Mouse (Mus musculus) liver, postnatal 0 days (tissue): ENCODE data around the gene Swi5. TPM values are rescaled to one million over a fixed set of nuclear protein-coding genes. Genes with fewer than 3 reads are reported as not detected.

Source experiments
- ATAC-seq: fragments of 200-750 bp; cut with Nextera tagmentation; 2 replicates; pipeline ENCODE4 v1.8.0; 2017; ENCODE audit warnings: mild to moderate bottlenecking, moderate library complexity
- DNase-seq: peaks from one replicate; pipeline ENCODE4 v3.0.0-alpha.2; 2016
- H3K27ac ChIP-seq: fragments of 300-500 bp; sonication (generic); 2 replicates; pipeline ENCODE4 v1.5.1; 2014; ENCODE audit warnings: antibody characterized with exemption, moderate library complexity, mild to moderate bottlenecking, low read depth
- H3K27me3 ChIP-seq: fragments of 300-500 bp; sonication (generic); 2 replicates; pipeline ENCODE4 v1.6.1; 2014; ENCODE audit warnings: low read length, control low read depth, mixed read lengths; ENCODE audit not compliant: insufficient read depth
- H3K36me3 ChIP-seq: fragments of 300-500 bp; sonication (generic); replicated peaks from 2 replicates; pipeline ENCODE4 v1.6.1; 2014; ENCODE audit warnings: mild to moderate bottlenecking, control low read depth, low read length, moderate library complexity, mixed read lengths; ENCODE audit not compliant: insufficient read depth
- H3K4me1 ChIP-seq: fragments of 300-500 bp; sonication (generic); 2 replicates; pipeline ENCODE4 v1.6.1; 2014; ENCODE audit warnings: antibody characterized with exemption, mild to moderate bottlenecking, control low read depth; ENCODE audit not compliant: insufficient read depth
- H3K4me2 ChIP-seq: fragments of 300-500 bp; sonication (generic); 2 replicates; pipeline ENCODE4 v1.6.1; 2014; ENCODE audit warnings: low read depth, mild to moderate bottlenecking, low read length, moderate library complexity, mixed read lengths
- H3K4me3 ChIP-seq: fragments of 300-500 bp; sonication (generic); 2 replicates; pipeline ENCODE4 v1.5.1; 2014; ENCODE audit warnings: low read depth, low read length
- H3K9ac ChIP-seq: fragments of 300-500 bp; sonication (generic); replicated peaks from 2 replicates; pipeline ENCODE4 v1.6.1; 2014; ENCODE audit warnings: mild to moderate bottlenecking, moderate library complexity
- H3K9me3 ChIP-seq: fragments of 300-500 bp; sonication (generic); 2 replicates; pipeline ENCODE4 v1.6.1; 2016; ENCODE audit warnings: mild to moderate bottlenecking, control low read depth, low read length, mixed read lengths
- CTCF ChIP-seq: sonication (generic); IDR thresholded peaks from 2 replicates; pipeline ENCODE4 v1.5.1; 2016; ENCODE audit warnings: antibody characterized with exemption, low read depth
- EP300 ChIP-seq: IDR thresholded peaks from 2 replicates; pipeline ENCODE4 v1.6.1; 2016; ENCODE audit warnings: antibody characterized with exemption, low read depth, mild to moderate bottlenecking
- WGBS: fragments of 180-500 bp; shearing (Covaris S2); extraction: QIAGEN DNeasy Blood & Tissue Kit; methylation state at CpG from one replicate; pipeline ENCODE4 v1.1.7; 2014; ENCODE audit not compliant: insufficient replicate concordance; 5-methylcytosine and 5-hydroxymethylcytosine counted together
- polyA plus RNA-seq: library from polyadenylated mRNA; unstranded; fragments of >200 nt; fragmentation: Nextera tagmentation; extraction: Ambion mirVana; gene quantifications from 2 replicates; pipeline ENCODE4 v1.2.1, GENCODE M21; 2015

Gene Swi5
- polyA plus RNA-seq, 1 experiment from 2014 or later = 209 TPM

GRCm38 (mm10) chr2:32314831-32315230 lies 27.0 kb upstream of the Swi5 start:
- 89% methylated on average over 14 of the region's 14 CpGs for WGBS
- no peak overlapping the region for H3K27ac ChIP-seq
- no peak for DNase-seq
- no peak overlapping the region for H3K9ac ChIP-seq
- H3K9me3 ChIP-seq = no peaks in the 10 kb centered on the region
- ATAC-seq = no peak
- H3K4me2 ChIP-seq = no peak overlapping the region
- H3K36me3 ChIP-seq = no peaks in the 10 kb centered on the region
- no peak for TF ChIP-seq CTCF
- TF ChIP-seq EP300 = no peak
- no peak overlapping the region for H3K4me3 ChIP-seq
- peaks cover 24% of the 10 kb centered on the region for H3K27me3 ChIP-seq
- H3K4me1 ChIP-seq = peaks cover 15% of the 10 kb centered on the region

DNA sequence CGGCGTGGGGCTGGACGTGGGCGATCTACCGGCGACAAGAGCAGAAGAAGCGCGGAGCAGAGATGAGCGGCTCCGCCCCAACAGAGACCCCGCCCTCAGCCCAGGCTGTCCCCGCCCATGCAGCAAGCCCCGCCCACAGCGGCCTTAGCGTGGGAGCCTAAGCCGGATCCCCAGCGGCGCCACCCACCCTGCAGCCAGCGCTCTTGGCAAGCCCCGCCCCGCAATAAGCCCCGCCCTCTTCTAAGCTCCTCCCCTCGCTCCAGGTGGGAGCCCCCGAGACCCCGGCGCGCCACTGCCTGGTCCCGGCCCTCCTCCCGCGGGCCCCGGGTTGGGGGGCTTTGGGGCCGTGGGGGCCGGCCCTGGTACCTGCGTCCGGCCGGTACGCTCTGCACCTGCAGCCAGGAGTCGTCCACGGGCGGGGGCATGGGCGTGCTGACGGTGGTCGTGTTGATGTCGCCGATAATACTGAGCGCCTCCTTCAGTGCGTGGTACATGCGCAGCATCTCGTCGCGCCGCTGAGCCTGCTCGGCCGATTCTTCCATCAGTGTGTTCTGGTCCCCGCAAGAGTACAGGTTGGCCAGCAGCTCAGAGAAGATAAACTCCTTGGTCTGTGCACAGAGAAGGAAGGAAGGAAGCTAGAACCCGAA lies 24.6 kb upstream of the Swi5 start:
- ATAC-seq (peak; percentile 89), DNase-seq (peak; percentile 94)
- Histone ChIP-seq H3K4me3 (peak overlapping the region; percentile 52), H3K27me3 (peaks cover 12% of the 10 kb centered on the region), H3K27ac (no peak overlapping the region), H3K36me3 (peaks cover 12% of the 10 kb centered on the region), H3K9me3 (no peaks in the 10 kb centered on the region), H3K9ac (peak overlapping the region; percentile 53), H3K4me2 (peak overlapping the region; percentile 94), H3K4me1 (peaks cover 15% of the 10 kb centered on the region)
- TF ChIP-seq CTCF (no peak), EP300 (no peak)
- WGBS = 2% methylated on average over 36 of the region's 56 CpGs

GRCm38 (mm10) chr2:32311443-32312317 lies 23.8 kb upstream of the Swi5 start:
- H3K4me3 ChIP-seq = peak overlapping the region; percentile 52
- no peak overlapping the region for H3K27ac ChIP-seq
- peak; percentile 5; the same call in 1 of the 2 replicates for ATAC-seq
- H3K9ac ChIP-seq = peak overlapping the region; percentile 53
- H3K9me3 ChIP-seq = no peaks in the 10 kb centered on the region
- TF ChIP-seq CTCF (no peak), EP300 (no peak)
- no peak for DNase-seq
- peaks cover 12% of the 10 kb centered on the region for H3K36me3 ChIP-seq
- H3K27me3 ChIP-seq = peaks cover 9% of the 10 kb centered on the region
- H3K4me2 ChIP-seq = peak overlapping the region; percentile 94
- WGBS = 12% methylated on average over 35 of the region's 42 CpGs
- peaks cover 15% of the 10 kb centered on the region for H3K4me1 ChIP-seq

DNA sequence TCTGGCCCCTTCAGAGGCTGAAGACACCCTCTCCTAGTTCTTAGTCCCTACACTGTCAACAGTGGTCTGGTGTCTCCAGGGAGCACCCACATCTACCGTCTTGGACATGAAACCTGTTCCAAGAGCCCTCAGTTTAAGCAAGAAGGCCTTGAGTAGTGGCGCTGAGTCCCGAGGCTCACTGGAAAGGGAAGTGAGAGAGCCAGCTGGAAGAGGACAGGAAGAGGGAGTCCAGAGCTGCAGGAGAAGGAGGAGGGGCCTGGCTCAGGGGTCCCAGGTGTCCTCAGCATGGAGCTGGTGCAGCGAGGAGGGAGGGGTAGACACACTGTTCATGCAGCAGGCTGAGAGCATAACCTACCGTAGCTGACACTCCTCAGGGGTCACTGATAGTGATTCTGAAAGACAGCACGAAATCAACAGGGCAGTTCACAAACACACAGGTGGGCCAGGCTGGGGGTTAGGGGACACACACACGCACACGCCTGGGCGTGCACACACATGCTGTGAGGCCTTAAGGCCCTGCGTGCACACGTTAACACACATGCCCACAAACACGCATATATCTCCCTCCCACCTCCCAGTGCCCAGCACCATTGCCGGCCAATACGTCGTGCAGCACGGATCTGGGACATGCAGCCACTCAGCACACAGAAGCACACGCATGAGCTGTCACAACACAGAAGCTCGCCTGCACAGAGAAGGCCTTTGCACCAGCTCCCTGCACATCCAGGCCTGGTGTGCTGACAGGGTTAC lies 22.4 kb upstream of the Swi5 start:
- Histone ChIP-seq H3K9ac (no peak overlapping the region), H3K4me1 (peaks cover 15% of the 10 kb centered on the region), H3K27me3 (peaks cover 9% of the 10 kb centered on the region), H3K9me3 (no peaks in the 10 kb centered on the region), H3K4me3 (no peak overlapping the region), H3K27ac (no peak overlapping the region), H3K36me3 (peaks cover 25% of the 10 kb centered on the region), H3K4me2 (no peak overlapping the region)
- WGBS = 79% methylated on average over 18 of the region's 18 CpGs
- ATAC-seq (no peak), DNase-seq (no peak)
- TF ChIP-seq CTCF = no peak
- TF ChIP-seq EP300 = no peak

DNA sequence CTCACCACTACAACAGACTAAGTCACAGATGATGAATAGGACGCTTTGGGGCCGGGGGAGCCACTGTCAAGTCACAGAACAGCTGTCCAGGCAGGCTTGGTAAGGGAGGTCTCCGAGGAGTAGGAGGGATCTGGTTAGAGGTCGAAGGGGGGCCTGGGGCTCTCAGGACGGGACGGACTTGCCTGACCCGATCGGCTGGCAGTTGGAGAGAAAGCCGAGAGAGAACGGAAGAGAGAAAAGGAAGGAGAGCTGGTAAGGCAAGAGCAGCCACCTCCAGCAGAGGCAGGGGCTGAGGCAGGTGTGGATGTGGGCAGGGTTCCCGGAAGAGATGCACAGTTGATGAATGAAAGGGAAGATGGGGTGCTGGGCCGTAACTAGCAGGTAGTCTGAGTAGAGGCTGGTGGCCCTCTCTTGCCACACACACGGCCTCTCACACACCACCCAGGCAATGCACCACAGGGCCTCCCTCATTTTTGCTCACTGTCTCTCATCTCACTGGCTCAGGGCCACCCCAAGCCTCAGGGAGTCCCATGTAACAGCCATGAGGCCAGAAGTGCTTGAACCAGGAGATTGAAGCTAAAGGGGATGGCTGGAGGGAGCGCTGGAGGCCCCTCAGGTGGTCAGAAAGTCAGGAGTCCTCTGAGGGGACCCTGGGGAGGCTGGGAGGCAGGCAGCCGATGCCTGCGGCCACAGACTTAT lies 21.1 kb upstream of the Swi5 start:
- Histone ChIP-seq H3K27ac (no peak overlapping the region), H3K27me3 (peaks cover 9% of the 10 kb centered on the region), H3K4me3 (no peak overlapping the region), H3K36me3 (peaks cover 37% of the 10 kb centered on the region), H3K4me1 (peaks cover 15% of the 10 kb centered on the region), H3K4me2 (no peak overlapping the region), H3K9me3 (no peaks in the 10 kb centered on the region), H3K9ac (no peak overlapping the region)
- DNase-seq (no peak), ATAC-seq (no peak)
- TF ChIP-seq EP300 (no peak), CTCF (no peak)
- WGBS = 81% methylated on average over 16 of the region's 16 CpGs
